Mouse (Mus musculus) ES-Bruce4 (cell line): ENCODE results near the gene Gm43518.

Experiments used
- CTCF ChIP-seq: IDR thresholded peaks from one replicate; pipeline ENCODE4 v1.8.1; 2011; ENCODE audit warnings: low read depth, low read length
- EP300 ChIP-seq: IDR thresholded peaks from 2 replicates; pipeline ENCODE4 v1.6.1; 2011; ENCODE audit warnings: low read depth, low read length; ENCODE audit not compliant: insufficient read depth

- TF ChIP-seq CTCF (no peak), EP300 (no peak)
Measured at GRCm38 (mm10) chr5:123986925-123987324, 59.7 kb downstream of the Gm43518 start.
